Mouse (Mus musculus) right cerebral cortex, adult 18-20 months (tissue): ENCODE results near the gene Senp8.

Experiments used
- DNase-seq: peaks from one replicate; pipeline ENCODE4 v3.0.0; 2022; ENCODE audit warnings: mixed read lengths

The Senp8 gene

DNA sequence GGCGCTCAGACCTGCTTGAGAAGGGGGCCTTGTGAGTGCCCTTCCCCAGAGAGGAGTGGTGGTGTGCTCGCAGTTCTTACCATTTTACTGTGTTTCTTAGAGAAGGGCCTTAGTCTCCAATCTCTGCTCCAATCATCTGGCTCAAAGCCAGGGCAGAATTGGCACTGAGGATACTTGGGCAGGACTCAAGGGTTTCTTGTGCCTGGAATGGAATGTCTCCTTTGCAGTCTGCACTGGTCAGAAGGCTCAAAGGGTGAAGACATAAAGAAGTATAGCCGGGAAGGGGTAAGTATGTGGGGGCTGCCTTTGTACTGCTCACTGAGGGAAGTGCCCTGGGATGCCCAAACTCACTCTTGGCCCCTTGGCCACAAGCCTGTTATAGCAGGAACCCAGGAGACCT lies 41.3 kb downstream of the Senp8 start:
- DNase-seq = no peak

DNA sequence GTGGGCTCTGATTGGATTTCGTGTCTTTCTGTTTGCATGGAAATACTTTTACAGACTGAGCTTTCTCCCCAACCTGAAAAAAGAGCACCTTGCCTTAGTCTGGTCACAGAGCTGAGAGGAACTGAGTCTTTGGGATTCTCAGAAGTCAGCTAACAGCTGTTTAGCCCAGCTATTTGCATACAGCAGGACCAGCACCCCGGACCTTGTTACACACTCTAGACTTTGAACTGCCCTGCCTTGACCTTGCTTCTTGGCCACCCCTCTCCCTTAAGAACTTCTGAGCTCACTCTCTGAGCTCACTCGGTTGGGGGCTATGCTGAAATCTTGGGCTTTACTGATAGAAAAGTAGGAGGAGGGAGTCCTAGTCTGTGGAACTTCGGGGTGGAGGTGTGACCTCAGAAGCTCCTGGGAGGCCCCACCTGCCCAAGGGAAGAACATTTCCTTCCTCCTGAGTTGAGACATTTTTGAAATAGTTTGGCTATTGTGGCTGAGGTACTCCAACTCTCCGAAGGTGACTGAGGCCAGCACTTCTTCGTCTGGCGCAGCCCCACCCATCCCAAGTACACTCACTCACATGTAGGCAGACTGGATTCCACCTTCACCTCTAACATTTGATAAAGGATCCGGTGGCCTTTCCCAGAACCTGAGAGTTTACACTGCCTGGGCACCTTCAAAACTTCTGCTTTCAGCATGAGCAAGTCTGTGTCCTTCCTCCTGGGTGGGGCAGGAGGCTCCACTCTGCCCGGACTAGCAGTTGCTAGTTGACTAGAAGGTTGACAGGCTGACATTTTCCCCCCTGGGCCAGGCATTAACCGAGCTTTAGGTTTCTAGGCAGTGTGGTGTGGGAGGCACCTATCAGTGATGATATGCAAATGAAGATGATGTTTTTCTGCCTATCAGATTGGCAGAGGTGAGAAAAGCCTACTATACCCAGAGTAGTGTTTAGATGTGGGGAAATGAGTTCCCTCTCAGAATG lies 43.4 kb downstream of the Senp8 start:
- no peak for DNase-seq

DNA sequence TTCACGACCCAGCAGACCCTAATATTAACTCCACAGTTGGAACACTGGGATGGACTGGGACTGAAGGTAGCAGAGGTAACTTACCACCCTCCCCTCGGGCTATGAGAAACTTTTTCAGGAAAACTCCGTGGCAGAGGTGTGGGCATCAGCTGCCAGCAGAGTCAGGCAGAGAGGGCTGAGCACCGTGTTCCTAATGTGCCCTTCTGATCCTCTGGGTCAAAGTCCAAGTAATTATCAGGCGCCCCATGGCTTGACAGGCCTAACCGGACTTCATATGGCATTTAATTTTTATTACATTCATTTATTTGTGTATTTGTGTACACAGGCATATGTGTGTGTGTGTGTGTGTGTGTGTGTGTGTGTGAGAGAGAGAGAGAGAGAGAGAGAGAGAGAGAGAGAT lies 47.4 kb downstream of the Senp8 start:
- DNase-seq = no peak

DNA sequence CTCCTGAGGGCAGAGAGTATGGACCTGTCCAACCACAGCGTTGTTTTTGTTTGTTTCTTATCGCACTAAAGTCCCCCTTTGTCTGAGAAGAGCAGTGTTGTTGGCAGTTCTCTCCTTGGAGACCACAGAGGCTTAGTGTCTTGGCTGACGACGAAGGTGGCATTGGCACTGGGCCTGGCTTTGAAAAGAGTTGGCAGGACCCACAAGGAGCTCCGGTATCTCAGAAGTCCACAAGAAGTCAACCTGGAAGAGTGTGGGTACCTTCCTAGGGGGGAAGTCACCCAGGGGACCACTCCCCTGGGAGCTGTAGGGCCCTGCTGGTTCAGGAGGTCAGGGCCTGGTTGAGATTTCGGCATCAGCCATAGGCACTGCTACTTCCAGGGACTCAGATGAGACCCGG lies 49.4 kb downstream of the Senp8 start:
- DNase-seq = no peak

DNA sequence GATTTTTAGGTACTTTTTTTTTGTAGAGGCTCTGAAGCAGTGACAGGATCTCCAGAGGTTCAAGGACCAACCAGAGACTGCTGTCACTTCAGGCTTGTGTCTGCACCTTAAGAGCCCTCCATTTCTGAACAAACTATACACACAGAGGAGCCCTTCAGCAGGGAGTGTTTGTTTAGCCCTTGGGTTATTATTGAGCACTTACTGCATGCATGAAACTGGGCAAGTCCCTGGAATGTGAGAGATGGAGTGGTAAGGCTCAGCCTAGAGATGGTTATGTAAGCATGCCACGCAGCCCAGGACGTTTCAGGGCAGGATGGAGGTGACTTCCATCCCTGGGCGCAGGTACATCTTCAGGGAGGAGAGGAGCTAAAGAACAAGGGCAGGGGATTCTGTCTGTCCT lies 54.1 kb downstream of the Senp8 start:
- DNase-seq = no peak

DNA sequence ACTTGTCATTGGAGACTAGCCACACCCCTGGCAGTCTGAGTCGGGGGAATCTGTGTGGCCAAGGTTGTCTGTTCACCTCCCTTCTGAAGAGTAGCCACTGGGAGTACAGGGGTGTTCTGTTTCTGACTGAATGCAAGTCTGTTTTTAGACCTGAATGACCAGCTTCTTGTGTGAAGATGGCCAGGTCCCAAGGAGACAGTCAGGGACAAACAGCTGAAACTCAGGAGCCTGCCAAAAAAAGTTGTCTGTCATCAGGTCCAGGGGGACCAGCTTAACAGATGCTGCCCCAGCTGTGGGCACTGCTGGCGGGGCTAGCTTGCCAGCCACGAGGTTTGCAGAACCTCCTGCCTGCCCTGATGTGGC lies 55.1 kb downstream of the Senp8 start:
- DNase-seq = no peak

DNA sequence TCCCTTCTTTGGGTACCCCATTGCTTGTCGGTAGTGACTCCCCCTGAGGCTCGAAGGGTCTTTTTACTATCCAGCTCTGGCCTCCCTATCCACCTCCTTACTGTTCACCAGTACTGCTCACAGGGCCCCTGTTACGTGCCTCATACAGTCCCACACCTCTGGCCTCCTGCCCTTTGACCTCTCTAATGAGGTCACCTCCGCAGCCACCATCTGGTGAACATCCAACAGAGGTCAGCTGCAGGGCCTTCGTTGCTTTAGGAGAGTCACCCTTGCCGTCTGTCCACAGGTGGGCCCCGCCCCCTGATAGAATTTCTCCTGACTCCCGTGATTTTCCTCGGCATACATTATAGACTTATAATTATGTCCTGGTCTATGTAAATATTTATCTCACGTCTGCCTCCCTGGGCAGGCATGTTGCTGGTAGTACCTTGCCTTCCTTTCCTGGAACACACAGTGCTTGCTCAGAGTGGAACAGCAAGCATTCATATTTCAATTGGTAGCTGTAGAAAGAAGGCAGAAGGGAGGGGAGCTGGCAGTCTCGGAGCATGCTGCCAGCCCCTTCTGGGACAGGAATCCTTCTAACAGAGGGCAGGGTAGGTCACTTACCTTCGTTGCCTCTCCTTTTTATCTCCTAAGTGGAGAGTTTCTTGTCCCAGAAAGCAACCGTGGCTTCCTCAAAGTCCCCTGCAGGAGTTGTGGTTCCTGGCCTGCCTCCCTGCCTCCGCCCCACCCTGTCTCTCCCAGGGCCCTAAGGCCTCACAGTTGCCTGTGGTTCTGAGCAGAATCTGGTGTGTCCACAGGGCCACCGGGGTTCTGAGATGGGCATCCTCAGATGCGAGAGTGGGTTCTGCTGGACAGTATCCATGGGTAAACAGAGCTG lies 55.7 kb downstream of the Senp8 start:
- no peak for DNase-seq

DNA sequence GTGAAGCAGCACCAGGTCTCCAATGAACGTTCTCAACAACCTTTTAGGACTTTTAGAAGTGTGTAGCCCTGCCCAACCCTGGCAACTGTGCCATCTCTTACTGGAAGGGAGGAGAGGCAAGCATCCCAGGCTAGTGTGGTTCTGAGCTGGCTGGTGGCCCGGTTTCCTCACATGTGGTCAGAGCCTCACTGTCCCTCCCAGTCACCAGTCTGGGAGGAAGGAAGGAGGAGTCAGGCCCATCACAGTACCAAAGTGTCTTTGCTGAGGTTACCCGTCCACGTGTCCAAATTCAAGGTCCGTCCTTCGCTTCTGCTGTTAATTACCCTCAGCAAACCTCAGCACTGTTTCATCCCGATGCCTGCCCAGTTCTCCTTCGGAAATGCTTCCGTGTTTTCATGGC lies 58.4 kb downstream of the Senp8 start:
- DNase-seq = peak; percentile 54

DNA sequence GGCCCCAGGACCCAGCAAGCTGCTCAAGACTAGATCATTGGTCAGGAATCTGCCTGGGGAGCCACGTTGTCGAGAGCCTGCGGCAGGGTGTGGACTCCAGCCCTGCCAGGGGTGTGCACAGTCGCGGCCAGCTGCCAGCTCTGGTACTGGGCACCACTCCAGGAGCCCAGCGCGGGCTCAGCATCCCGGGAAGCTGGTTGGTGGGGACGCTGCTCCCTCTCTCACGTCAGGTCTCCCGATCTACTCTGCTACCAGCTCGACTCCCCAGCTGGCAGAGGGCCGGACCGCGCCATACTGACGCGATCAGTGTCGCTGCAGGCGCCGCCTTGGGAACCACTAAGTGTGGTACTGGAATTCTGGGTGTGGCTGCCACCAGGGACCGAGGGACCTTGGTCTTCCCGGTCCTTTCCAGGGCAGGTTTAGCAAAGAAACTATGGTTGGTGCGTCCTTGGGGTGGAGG lies 58.8 kb downstream of the Senp8 start:
- peak; percentile 91 for DNase-seq

DNA sequence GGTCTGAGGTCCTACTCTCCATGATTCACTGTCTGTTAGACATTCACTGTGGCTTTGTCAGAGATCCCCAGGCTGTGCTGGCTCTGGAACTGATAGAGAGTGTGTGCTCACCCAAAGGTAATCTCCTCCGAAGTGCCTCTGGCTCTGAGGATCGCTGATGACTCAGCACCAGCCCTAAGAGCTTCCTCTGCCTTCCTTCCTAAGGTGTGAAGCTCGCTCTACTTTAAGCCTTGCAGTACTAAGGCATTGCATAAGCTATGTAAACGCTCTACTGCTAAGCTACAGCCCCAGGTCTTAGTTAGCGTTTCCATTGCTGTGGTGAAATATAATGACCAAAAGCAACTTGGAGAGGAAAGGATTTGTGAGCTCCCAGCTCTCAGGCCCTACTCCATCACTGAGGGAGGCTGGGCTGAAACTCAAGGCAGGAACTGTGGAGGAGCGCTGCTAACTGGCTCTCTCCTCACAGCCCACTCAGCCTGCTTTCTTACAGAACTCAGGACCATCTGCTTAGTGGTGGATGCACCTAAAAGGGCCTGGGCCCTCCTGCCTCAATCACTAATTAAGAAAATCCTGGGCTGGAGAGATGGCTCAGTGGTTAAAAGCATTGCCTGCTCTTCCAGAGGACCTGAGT lies 63.0 kb downstream of the Senp8 start:
- peak; percentile 86 for DNase-seq
